Mouse (Mus musculus) c-Kit-positive CD71-negative TER-119-negative erythroid progenitor cells, embryonic 14.5 days (primary cell): ENCODE data around the gene Dtnbp1.

Source experiments
- DNase-seq: peaks from one replicate; pipeline ENCODE4 v3.0.0-alpha.2; 2013; ENCODE audit warnings: low read depth

Gene Dtnbp1

GRCm38 (mm10) chr13:44904271-44904670 lies 97.7 kb downstream of the Dtnbp1 start:
- DNase-seq = no peak

GRCm38 (mm10) chr13:44903416-44903815 lies 98.5 kb downstream of the Dtnbp1 start:
- no peak for DNase-seq

- no peak for DNase-seq
Observed at GRCm38 (mm10) chr13:44902299-44902698, 99.6 kb downstream of the Dtnbp1 start.

GRCm38 (mm10) chr13:44896211-44896610 lies 105.7 kb downstream of the Dtnbp1 start:
- no peak for DNase-seq

- no peak for DNase-seq
Observed at GRCm38 (mm10) chr13:44891813-44892730, 109.9 kb downstream of the Dtnbp1 start.

- no peak for DNase-seq
Observed at GRCm38 (mm10) chr13:44890612-44891011, 111.3 kb downstream of the Dtnbp1 start.

- no peak for DNase-seq
Observed at GRCm38 (mm10) chr13:44886221-44886620, 115.7 kb downstream of the Dtnbp1 start.

GRCm38 (mm10) chr13:44881001-44881400 lies 120.9 kb downstream of the Dtnbp1 start:
- DNase-seq = no peak

- no peak for DNase-seq
Observed at GRCm38 (mm10) chr13:44876799-44877198, 125.1 kb downstream of the Dtnbp1 start.
